Mouse (Mus musculus) liver, adult 2 months (tissue): ENCODE measurements around the gene Wnt11. TPM values are rescaled to one million over a fixed set of nuclear protein-coding genes. Genes with fewer than 3 reads are reported as not detected.
A peak's percentile ranks its signal among the peaks of the same experiment; 100 is the strongest.

Experiments
- DNase-seq: peaks from one replicate; pipeline ENCODE4 v3.0.0-alpha.2; 2011; ENCODE audit warnings: low read depth, low spot score; ENCODE audit errors: extremely low read depth
- H3K27ac ChIP-seq: fragments of 200-500 bp; replicated peaks from 2 replicates; pipeline ENCODE4 v1.5.1; 2012; ENCODE audit warnings: low read depth, mild to moderate bottlenecking, control low read depth, inconsistent platforms, low read length; ENCODE audit not compliant: insufficient read depth
- H3K27me3 ChIP-seq: fragments of 200-500 bp; 2 replicates; pipeline ENCODE4 v1.6.1; 2012; ENCODE audit warnings: mild to moderate bottlenecking, moderate library complexity, low read length, inconsistent platforms; ENCODE audit not compliant: control insufficient read depth, insufficient read depth
- H3K36me3 ChIP-seq: fragments of 200-500 bp; 2 replicates; pipeline ENCODE4 v1.6.1; 2012; ENCODE audit warnings: low read length, inconsistent platforms; ENCODE audit not compliant: control insufficient read depth, insufficient read depth
- H3K4me1 ChIP-seq: fragments of 200-500 bp; 2 replicates; pipeline ENCODE4 v1.6.1; 2011; ENCODE audit warnings: low read length; ENCODE audit not compliant: control insufficient read depth, insufficient read depth
- H3K4me3 ChIP-seq: fragments of 200-500 bp; 2 replicates; pipeline ENCODE4 v1.5.1; 2011; ENCODE audit warnings: low read depth, mild to moderate bottlenecking, control low read depth, low read length, moderate library complexity; ENCODE audit not compliant: insufficient read depth
- H3K79me2 ChIP-seq: fragments of 200-500 bp; 2 replicates; pipeline ENCODE4 v1.6.1; 2012; ENCODE audit warnings: inconsistent platforms, mild to moderate bottlenecking, low read length, moderate library complexity; ENCODE audit not compliant: control insufficient read depth, insufficient read depth
- H3K9ac ChIP-seq: fragments of 200-500 bp; 2 replicates; pipeline ENCODE4 v1.6.1; 2012; ENCODE audit warnings: low read depth, mild to moderate bottlenecking, control low read depth, inconsistent platforms, low read length
- CTCF ChIP-seq: fragments of 200-500 bp; IDR thresholded peaks from 2 replicates; pipeline ENCODE4 v1.5.1; 2011; ENCODE audit warnings: low read depth, low read length, control low read depth
- POLR2A ChIP-seq: fragments of 200-500 bp; IDR thresholded peaks from 2 replicates; pipeline ENCODE4 v1.6.1; 2011; ENCODE audit warnings: low read length, control low read depth; ENCODE audit not compliant: insufficient read depth; ENCODE audit errors: extremely low read depth
- WGBS: fragments of 180-500 bp; shearing (Covaris S2); methylation state at CpG from one replicate; pipeline ENCODE4 v1.1.7; 2018; 5-methylcytosine and 5-hydroxymethylcytosine counted together
- polyA plus RNA-seq: library from polyadenylated mRNA; depleted of rRNA; stranded (reverse); fragments of >200 nt; gene quantifications from 2 replicates; pipeline ENCODE4 v1.2.3, GENCODE M21; 2012
- total RNA-seq: library from RNA; depleted of rRNA; stranded (reverse); fragments of >200 nt; gene quantifications from 2 replicates; pipeline ENCODE4 v1.2.3, GENCODE M21; 2014

Wnt11 gene
- total and polyA plus RNA-seq, 2 experiments, result 0.21 to 0.55 TPM

DNA sequence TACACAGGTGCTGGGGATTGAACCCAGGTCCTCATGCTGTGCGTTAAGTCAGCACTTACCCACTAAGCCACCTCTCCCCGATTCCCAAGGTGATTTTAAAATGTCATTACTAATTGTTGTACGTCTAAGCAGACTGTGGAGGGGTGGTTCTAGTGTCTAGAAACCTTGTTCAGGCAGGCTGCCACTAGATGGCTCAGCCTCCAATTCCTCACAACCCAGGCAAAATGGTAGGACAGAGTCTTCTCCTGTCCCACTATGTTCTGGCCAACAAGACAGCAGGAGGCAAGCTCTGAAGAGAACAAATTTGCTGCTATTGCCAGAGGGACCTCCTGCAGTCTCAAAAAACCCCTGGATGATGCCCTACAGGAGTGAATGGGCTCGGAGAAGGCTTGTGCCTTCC lies 47.0 kb downstream of the Wnt11 start:
- Histone ChIP-seq H3K79me2 (no peaks in the 10 kb centered on the region), H3K9ac (no peak overlapping the region), H3K27ac (no peak overlapping the region), H3K36me3 (peaks cover 3% of the 10 kb centered on the region; the same call in 1 of the 2 replicates), H3K4me3 (no peak overlapping the region), H3K27me3 (no peaks in the 10 kb centered on the region), H3K4me1 (no peaks in the 10 kb centered on the region)
- peak; percentile 34 for DNase-seq
- TF ChIP-seq POLR2A, result no peak
- TF ChIP-seq CTCF, result peak; percentile 21; the same call in 1 of the 2 replicates
- 80% methylated on average over 4 of the region's 4 CpGs for WGBS

DNA sequence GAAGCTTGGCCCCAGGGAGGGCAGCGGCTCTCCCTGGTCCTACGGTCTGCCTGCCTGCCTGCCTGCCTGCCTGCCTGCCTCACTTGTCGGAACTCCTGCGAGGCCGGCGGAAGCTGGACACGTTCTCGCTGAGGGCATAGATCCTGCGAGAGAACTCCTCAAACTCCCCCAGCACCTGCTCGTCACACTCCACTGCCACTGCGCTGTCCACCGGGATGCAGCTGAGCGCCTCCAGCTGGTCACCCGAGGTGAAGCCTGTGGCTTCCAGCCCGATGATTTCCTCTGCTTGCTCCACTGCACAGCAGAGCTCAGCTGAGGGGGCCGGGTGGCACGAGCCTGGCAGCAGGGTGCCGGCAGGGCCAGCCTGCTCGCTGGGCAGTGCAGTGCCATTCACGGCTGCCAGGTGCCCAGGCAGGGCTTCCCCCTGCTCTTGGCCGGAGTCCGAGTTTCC lies 52.9 kb downstream of the Wnt11 start:
- TF ChIP-seq POLR2A, result no peak
- TF ChIP-seq CTCF, result no peak
- Histone ChIP-seq H3K79me2 (no peaks in the 10 kb centered on the region), H3K4me1 (no peaks in the 10 kb centered on the region), H3K9ac (no peak overlapping the region), H3K36me3 (peaks cover 13% of the 10 kb centered on the region; the same call in 1 of the 2 replicates), H3K27me3 (no peaks in the 10 kb centered on the region), H3K27ac (no peak overlapping the region), H3K4me3 (no peak overlapping the region)
- WGBS, result 83% methylated on average over 22 of the region's 22 CpGs
- no peak for DNase-seq

DNA sequence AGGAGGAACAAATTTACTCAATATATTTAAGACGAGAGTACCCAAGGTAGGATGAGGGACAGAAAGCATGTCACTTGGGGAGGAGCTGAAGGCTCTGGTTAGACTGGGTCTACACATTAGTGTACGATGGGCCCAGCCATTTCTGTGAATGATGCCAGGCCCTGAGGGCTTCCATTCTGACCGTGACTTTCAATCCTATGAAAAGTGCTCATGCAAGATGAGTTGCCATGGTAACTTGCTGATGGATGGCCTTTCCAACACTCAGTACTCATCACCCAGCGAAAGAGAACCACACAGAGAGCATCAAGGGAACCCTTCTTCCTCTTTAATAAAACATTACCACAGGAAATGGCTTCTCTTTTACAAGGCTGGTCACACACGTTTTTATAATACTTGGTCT lies 53.9 kb downstream of the Wnt11 start:
- Histone ChIP-seq H3K27ac (no peak overlapping the region), H3K27me3 (no peaks in the 10 kb centered on the region), H3K79me2 (no peaks in the 10 kb centered on the region), H3K4me3 (no peak overlapping the region), H3K9ac (no peak overlapping the region), H3K4me1 (no peaks in the 10 kb centered on the region), H3K36me3 (peaks cover 13% of the 10 kb centered on the region; the same call in 1 of the 2 replicates)
- WGBS, result 79% methylated on average over 5 of the region's 5 CpGs
- no peak for DNase-seq
- no peak for TF ChIP-seq CTCF
- no peak for TF ChIP-seq POLR2A

DNA sequence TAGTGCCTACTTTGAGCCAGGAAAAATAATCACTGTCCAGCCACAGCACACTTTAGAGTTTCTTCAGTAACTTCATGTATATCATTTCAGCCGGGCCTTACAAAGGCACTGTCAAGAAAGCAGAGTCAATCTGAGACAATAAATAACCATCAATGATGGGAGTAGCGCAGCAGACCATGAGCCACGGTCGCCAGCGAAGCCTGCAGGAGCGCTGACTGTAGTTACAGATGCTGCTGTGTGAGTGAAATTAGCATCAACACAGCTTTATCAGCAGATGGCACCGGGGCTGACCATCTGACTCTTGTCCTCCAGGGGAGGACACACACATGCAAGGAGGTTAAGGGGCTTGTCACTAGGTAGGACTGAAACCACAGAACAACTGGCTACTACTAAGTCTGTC lies 54.3 kb downstream of the Wnt11 start:
- H3K27me3 ChIP-seq, result no peaks in the 10 kb centered on the region
- no peaks in the 10 kb centered on the region for H3K79me2 ChIP-seq
- H3K9ac ChIP-seq, result no peak overlapping the region
- no peak overlapping the region for H3K4me3 ChIP-seq
- H3K27ac ChIP-seq, result no peak overlapping the region
- no peaks in the 10 kb centered on the region for H3K4me1 ChIP-seq
- DNase-seq, result no peak
- TF ChIP-seq CTCF, result no peak
- no peak for TF ChIP-seq POLR2A
- 90% methylated on average over 7 of the region's 7 CpGs for WGBS
- H3K36me3 ChIP-seq, result peaks cover 13% of the 10 kb centered on the region; the same call in 1 of the 2 replicates

DNA sequence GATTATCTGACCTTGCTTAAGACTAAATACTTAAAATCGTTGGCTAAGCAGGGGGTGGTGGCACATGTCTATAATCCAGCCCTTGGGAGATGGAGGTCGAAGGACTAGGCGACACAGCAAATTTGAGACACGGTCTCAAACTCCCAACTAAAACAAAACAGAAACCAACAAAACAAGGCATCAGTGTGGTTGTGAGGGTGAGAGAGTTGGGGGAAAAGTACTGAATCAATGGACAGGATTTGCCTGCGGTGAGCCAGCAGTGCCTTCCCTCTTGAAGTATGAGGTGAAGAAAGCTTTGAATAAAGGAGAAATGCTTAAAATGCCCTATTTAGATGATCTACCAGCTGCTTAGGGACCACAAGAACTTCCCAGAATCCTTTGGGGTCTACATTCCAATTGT lies 58.2 kb downstream of the Wnt11 start:
- 88% methylated on average over 5 of the region's 5 CpGs for WGBS
- no peak for TF ChIP-seq POLR2A
- TF ChIP-seq CTCF, result no peak
- no peak overlapping the region for H3K4me3 ChIP-seq
- H3K36me3 ChIP-seq, result peaks cover 8% of the 10 kb centered on the region; the same call in 1 of the 2 replicates
- H3K27me3 ChIP-seq, result no peaks in the 10 kb centered on the region
- H3K4me1 ChIP-seq, result no peaks in the 10 kb centered on the region
- H3K79me2 ChIP-seq, result no peaks in the 10 kb centered on the region
- no peak overlapping the region for H3K27ac ChIP-seq
- DNase-seq, result no peak
- no peak overlapping the region for H3K9ac ChIP-seq

GRCm38 (mm10) chr7:98894305-98894704 lies 59.4 kb downstream of the Wnt11 start:
- Histone ChIP-seq H3K36me3 (peaks cover 2% of the 10 kb centered on the region; the same call in 1 of the 2 replicates), H3K27me3 (no peaks in the 10 kb centered on the region), H3K27ac (no peak overlapping the region), H3K9ac (no peak overlapping the region), H3K4me1 (no peaks in the 10 kb centered on the region), H3K79me2 (no peaks in the 10 kb centered on the region; the same call in 1 of the 2 replicates), H3K4me3 (no peak overlapping the region)
- DNase-seq, result no peak
- 89% methylated on average over 5 of the region's 5 CpGs for WGBS
- TF ChIP-seq POLR2A, result no peak
- TF ChIP-seq CTCF, result no peak
